Mouse (Mus musculus) frontal cortex, postnatal 36 days (tissue): ENCODE measurements around the gene Golt1a.
A peak's percentile ranks its signal among the peaks of the same experiment; 100 is the strongest.

Experiments
- DNase-seq, 2 experiments: peaks; one replicate each; pipeline ENCODE4 v3.0.0; 2022; ENCODE audit warnings: low spot score in 2 of 2

Golt1a gene

DNA sequence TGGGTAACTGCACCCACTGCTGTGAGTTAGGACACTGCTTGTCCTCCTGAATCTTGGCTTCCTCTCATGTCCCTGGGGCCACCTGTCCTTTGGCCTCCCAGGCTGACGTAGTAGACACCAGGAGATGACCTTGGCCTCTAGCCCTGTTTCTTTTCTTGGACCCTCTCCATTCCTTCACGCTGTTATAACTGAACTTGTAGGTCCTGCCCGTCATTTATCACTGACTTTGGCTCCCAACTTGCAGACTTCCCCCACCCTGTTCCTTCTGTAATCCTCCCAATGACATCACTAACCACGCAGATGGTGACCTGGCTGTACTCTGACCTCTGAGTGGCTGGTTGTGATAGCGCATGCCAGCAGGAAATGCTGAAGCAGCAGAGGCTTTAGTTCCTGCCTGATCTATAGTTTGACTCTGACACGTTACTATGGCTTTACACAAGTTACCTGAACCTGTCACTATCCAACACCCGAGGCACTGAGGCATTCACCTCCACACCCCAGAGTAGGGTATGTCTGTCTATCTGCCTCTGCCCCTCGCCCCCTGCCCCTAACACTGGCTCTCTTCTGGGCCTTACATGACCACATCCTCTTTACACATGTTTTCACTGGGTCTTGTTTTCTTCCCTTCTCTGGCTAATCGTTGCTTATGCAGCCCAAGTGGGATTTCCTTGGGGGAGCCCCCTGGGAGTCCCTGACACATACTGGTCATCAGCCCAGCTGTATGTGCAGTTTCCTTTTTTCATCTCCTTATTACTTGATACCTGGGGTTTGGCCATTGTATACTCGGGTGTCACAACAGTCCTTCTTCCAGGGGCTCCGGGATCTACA lies 38.3 kb downstream of the Golt1a start:
- no peak for DNase-seq

DNA sequence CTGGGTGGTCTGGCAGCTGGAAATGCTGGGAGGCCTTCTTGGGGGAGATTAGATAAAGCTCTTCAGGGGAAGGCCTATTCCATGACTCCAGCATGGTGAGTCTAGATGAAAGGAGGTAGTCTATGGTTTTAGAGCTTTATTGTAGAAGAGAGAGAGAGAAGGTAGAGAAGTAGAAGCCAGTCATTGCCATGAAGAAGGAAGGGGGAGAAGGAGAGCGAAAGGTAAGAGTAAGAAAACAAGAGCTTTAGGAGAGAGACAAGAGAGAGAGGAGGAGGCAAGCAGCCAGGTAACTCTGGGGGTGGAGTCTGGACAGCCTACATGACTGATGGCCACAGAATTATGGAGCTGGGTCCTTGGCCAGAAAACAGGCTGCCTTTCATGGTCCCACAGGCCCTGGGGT lies 40.6 kb downstream of the Golt1a start, which contains the start of gene Ren1:
TSS of gene Ren1 (plus strand) at position 301 of the 400 bp plus-strand sequence.
- DNase-seq: no peak

DNA sequence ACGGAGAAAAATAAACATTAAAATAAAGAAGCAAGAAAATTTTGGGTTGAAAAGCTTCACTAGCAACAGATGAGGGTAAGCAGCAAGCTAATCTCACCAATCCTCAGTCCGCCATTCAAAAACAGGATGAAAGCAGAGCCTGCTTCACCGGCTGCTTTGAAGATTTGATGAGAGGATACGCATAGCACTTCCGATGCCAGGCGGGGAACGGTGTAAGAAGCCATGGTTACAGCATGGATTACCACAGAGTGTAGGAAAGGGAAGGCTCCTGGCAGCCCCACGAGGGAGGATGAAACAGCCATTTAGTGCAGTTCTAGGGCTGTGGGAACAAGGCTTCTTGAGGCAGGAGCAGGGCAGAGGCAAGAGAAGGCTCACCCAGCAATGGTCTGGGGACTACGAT lies 42.2 kb downstream of the Golt1a start:
- no peak for DNase-seq

DNA sequence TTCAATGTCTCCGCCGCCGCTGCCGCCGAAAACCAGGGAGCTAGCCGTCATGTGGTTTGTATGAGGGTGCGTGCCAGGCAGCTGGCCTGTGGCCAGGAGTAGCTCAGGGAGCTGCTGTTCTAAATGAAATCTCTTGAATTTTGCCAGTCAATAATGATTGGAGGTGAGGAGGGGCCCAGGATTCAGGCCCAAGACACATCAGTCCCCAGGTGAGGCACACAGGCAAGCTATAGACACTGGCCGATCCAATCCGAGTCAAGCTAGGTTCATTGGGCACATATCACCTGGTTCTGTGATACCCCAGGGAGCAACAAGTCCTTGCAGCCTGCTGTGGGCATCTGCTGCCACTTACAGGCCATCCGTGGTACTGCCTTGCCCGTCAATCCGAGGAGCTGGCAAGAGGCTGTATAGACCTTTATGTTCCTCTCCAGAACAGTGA lies 43.8 kb downstream of the Golt1a start:
- DNase-seq: peak; percentile 88

DNA sequence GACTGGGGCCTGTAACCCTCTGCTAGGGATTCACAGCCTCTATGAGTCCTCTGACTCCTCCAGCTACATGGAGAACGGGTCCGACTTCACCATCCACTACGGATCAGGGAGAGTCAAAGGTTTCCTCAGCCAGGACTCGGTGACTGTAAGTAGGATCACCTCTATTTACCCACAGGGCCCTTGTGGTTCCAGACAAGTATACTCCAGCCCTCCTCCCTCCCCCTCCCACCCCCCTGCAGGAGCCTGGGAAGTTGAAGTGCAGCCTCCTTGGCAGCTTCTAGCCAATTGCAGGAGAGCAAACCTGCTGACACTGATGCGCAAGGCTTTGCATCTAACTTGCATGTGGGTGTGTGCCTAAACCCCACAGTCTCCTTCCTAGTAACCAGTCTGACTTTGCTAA lies 45.9 kb downstream of the Golt1a start:
- DNase-seq: no peak

DNA sequence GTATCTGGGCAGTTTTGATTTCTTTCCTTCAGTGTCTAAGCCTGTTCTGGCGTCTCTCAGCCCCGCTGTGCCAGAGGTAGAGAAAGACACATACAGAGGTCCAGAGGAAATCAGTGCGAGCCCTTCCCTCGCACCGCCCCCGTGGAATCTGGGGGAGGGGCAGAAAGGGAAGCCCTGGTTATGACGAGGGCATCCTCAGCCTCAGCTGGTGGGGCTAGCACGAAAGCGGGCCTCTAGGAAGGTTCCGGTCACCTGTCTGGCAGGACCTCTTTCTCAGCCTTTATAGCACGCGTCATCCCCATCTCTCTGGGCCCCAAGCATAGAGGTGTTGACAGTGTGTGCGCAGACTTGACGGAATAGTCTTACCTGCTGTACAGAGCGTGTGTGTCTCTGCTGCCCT lies 46.3 kb downstream of the Golt1a start:
- no peak for DNase-seq

DNA sequence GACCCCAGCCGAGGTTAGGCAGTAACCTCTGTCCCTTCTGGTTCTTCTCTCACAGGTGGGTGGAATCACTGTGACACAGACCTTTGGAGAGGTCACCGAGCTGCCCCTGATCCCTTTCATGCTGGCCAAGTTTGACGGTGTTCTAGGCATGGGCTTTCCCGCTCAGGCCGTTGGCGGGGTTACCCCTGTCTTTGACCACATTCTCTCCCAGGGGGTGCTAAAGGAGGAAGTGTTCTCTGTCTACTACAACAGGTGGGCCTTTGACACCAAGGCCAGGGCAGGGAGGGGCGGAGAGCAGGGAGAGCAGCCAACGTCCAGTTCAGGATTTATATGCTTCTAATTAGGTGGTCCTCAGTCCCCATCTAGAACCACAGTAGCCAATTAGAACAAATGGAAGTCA lies 46.7 kb downstream of the Golt1a start:
- no peak for DNase-seq

DNA sequence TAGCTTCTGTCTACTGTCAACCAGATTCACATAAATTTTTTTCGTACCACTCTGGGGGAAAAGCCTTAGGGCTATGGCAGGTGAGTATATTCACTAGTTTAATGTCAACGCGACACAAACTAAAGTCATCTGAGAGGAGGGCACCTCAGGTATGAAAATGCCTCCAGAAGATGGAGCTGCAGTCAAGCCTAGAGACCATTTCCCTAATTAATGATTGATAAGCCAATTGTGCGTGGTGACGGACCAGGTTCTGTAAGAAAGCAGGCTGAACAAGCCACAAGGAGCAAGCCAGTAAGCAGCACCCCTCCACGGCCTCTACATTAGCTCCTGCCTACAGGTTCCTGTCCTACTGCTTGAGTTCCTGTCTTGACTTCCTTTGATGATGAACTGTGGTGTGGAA lies 51.4 kb downstream of the Golt1a start:
- no peak for DNase-seq

DNA sequence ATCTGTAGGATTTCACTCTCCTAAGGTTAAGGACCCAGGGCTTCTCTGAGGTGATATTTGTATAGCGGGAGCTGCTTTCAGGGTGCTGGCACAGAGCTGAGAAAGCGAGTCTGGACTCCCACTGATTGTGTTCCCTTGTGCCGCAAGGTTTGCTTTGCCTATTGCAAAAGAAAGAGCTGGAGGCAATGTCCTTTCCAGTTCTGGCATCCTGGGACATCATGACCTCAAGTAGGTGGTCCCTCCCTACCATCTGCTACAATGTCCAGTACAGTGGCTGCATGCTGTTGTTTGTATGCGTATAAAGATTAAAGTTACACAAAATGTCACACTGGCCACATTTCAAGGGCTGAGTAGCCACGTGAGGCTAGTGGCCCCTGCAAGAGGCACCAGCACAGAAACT lies 52.5 kb downstream of the Golt1a start:
- no peak for DNase-seq

DNA sequence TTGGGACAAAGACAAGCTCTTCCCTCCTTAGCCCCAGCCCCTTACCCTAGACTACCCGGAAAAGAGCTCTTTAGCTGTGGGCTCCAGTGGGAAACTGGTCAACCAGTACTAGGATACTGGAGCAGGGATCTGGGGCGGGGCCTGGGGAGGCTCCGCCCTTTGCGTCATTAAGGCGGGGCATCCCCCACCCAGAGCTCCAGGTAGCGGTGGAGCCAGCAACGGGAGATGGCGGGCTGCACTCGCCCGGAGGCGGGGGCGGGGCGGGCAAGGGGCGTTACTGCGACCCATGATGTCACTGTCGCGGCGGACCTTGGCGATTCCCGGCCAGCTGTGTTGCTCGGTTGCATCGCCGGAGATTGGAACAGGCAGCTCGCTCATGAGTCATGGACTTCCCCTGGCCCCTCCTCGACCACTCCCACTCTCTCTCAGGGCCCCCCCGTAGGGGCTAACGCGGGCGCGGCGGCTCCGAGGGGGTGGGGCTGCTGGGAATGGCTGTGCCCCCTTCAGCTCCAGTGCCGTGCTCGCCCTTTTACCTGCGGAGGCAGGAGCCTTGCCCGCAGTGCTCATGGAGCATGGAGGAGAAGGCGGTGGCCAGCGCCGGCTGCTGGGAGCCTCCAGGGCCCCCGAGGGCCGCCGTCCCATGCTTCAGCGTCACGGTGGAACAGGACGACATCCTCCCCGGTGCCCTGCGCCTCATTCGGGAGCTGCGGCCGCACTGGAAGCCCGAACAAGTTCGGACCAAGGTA lies 53.8 kb downstream of the Golt1a start, which contains the start of gene Etnk2:
TSS of gene Etnk2 (plus strand) at position 297 of the 746 bp plus-strand sequence.
- peak; percentile 68 to 72 for DNase-seq

DNA sequence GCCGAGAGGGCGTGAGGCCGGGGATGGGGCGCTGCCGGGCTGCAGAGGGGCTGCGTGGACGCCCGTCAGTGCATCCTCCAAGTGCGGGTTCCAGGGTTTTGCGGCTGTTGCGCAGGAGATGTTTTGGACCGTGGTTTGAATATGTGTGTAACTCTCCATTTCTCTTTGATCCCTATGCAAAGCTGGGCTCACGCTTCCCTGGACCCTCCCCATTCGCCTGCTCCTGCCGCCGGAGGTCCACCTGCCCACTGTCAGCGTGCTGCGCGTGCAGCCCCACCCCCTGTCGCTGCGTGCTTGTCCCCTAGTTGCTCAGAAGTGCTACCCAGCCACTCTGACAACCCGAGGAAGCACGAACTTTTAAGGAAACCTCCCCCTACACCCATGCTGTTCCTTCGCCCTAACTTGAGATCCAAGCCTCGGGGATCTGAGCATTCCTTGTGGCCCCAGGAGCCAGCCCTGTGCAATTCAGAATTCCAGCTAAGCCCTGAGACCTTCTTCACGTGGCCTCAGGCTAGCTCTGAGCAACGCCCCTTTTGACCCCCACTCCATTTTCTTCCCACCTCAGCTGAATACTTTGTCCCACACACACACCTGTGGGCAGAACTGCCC lies 54.5 kb downstream of the Golt1a start:
- DNase-seq: no peak

DNA sequence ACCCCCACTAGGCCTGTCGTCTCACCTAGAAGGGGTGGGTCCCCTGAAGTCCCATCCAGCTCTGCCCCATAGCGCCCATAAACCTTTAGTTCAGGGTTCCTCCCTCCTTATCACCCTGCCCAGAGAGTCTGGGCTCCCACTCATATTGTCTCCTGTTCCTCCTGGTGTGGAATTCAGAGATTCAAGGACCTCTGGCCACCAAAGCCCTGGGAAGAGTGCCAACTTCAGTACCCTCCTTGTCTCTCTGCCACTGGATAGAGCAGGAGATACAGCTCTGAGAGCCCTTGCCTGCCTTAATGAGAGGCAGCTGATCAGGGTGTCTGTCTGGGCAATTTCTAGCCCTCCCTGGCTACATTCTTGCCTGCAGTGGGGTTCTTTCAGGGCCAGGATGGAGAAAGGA lies 55.3 kb downstream of the Golt1a start:
- DNase-seq: no peak

DNA sequence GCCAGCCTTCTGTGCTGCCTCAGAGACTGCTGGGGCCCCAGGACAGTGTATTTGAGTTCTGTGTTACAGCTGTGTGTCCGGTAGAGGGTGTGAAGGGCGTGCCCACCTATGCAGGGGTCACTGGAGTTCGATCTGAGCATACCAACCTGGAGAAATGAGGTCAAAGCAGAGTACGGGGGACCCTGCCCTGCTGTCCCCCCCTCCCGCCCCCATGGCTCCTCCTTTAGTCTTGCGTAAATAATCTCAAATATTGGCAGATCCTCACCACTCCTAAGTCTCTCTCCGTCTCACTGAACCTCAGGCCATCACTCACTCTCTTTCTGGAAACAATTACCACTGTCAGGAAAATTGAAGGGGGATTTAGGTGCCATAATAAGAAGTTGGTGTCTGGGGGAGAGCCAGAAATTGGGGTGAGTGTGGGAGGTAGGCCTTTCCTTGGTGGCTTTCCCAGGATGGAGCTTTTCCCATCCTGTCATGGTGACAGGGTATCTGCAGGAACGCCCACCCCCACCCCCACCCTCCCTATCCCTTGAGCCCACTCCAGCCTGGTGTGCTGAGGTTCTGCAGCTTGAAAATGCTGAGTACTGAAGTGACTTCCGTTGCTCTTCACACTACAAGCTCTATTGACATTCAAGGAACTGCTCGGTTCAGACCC lies 57.5 kb downstream of the Golt1a start:
- DNase-seq: peak in 1 of 2 experiments; percentile 31

DNA sequence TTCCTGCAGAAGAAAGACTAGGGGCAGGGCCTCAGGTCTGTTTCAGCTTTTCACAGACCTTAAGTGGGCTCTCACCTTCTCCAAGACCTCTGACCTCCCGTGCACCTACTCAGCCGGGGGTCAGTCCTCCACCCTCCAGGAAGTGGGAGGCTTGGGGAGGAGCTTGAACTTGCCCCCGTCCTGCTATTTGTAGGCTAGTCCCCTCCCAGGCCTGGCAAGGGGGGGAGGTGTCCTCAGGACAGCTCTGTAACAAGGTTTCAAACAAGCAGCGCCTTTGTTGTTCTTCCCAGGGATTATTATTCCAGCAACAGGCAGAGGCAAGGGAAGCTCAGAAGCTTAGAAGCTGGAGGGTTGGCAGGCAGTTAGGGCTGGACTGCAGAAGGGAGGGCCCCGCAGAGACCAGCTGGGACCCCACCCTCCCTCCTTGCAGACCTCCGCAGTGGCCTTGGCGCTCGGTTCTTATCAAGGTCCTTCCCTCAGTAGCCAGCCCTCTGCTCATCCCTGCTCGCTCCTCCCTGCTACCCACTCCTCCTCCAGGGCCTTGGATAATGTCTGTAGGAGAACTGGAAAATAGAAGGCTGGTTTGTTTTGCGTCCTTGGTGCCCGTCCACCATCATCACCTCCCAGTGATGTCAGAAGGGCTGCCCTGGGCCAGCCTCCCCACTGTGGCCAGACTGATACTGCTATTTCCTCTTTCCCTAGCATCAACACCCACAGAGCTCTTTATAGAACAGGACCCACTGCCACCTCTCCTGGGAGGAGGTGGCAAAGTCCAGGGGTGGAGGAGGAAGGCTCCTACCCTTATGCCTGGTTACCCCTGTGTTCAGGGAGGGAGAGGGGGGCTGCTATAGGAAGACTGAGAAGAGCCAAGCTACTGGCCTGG lies 58.2 kb downstream of the Golt1a start:
- DNase-seq: no peak

DNA sequence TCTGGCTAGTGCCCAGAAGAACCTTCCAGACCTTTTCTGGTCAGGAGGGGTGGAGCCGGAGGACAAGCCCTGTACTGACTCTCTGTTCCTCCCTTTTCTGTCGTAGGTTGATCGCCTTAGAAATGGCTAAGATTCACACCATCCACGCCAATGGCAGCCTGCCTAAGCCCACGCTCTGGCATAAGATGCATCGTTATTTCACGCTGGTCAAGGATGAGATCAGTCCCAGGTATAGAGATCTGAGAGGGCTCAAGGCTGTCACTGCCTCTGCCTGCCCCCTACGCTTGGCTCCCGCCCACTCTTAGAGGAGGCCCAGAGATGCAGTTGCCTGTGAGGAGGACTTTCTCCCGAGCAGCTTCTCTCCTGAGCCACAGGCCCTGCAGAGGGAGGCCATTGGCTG lies 59.0 kb downstream of the Golt1a start:
- peak; percentile 71 to 79 for DNase-seq

DNA sequence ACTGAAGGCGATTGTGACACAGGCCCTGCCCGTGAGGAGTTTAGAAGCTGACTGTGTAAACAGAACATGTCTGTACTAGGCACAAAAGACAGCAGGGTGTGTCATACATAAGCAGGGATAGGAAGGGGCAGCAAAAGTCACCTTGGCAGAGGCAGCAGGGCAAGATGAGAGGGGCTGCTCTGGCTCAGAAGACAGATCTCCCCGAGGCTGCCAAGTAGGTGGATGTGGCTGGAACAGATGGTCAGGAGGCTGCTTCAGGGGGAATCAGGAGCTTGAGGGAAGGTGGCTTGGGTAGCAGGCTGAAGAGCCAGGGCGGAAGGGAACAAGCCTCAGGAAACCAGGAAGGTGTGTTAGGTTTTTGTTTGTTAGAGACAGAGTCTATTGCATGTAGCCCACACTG lies 60.8 kb downstream of the Golt1a start:
- no peak for DNase-seq

DNA sequence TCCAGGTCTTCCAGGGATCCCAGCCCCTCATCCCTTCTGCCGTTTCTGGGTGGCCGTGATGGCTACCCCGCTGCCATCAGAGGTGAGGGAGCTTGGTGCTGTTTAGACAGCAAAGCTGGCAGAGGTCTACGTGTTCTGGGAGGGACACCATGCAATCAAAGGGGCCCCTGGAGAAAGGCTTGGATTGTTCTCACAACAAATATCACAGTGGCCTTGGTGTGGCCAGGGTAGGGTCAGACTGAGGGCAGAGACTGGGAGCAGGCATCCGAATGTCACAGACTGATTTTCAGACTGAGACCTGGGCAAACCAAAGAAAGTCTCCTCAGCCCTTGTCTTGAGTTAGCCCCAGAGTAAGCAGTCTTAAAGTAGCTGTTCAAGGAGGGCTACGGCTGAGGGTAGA lies 61.8 kb downstream of the Golt1a start:
- DNase-seq: no peak

DNA sequence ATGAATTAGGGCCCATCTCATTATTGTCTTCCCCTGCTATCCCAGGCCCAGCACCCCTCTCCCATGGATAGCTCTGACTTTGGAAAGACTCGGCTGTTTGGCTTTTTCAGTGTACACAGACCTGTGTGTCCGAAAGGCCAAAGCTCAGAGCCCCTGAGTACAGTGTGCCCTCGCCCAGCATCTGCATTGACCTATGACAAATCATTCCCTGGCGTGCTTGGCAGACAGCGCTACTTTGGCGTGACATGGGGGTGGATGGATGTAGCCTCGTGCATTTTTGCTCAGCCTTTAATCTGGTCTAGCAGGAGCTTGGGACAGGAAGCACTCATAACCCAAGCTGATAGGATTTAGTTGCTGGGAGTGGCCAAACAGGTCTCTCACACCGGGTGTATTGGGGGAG lies 62.5 kb downstream of the Golt1a start:
- no peak for DNase-seq
